Mouse (Mus musculus): ENCODE results near the gene Otulin.

Gene Otulin

DNA sequence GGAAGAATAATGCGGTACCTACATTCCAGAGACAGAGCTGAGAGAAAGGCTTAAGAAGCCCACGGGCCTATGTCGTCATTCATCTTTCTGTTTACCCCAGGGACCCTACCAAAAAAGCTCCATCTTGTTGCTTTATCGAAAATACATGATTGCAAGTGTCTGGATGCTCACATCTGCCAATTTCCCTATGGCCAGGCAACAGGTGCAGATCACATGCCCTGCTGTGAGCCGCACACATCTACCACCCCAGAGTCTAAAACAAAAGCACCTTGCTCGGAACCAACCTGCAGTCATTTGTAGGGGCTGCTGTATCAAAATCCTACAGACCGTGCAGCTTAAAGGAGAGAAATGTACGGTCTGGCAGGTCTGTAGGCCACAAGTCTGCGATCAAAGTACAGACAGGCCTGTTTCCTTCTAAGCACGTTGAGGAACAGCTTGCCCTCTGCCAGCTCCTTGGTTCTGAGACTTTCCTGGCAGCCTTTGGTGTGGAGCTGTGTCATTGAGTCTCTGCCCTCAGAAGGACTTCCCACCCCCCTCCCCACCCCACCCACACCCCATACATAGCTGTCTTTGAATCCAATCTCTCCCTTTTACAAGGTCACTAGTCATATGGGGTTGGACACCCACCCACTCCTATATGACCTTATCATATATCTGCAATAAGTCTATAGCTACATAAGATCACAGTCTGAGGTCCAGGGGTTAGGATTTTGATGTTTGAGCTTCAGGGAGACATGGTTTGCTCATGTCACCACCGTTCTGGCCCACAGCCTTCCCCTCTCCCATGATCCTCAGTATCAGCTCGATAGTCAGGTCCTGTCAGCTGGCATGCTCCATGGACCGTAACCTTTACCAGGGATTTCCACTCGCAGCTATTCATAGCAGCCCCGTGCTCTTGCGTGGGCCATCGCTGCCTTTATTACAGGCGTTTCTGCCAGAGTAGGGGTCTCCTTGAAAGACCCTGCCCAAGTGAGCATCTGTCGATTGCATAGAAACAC is 79.1 kb downstream of the Otulin start:
- no peak for DNase-seq (ENCODE audit: extremely low spot score, low spot score)

DNA sequence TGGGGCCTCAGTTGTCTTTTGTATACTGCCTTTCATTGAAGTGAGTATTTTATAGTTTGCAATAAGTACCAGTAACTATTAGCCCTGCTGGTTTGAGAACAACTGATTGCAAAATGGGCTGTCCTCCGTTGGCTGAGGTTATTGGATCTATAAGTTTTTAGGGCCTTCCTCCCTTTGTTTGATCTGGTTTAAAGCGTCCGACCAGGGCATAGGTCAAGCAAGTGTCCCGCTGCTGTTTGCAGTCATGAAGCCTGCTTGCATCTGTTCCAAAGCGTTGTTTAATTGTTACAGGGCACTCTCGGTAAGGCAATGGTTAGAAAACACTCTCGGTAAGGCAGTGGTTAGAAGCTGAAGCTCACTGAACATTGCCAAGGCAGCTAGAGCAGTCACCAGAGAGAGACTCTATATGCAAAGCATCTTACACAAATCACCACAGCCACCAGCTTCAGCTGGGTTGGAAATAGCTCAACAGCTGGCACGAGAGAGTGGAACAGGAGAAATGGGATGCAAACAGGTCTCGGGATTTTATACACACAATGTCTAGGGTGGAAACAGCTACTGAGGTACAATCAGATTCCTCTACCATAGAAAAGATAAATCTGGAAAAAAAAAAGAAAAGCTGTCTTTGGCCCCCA is 80.0 kb downstream of the Otulin start:
- DNase-seq (ENCODE audit: extremely low spot score, low spot score) = no peak

DNA sequence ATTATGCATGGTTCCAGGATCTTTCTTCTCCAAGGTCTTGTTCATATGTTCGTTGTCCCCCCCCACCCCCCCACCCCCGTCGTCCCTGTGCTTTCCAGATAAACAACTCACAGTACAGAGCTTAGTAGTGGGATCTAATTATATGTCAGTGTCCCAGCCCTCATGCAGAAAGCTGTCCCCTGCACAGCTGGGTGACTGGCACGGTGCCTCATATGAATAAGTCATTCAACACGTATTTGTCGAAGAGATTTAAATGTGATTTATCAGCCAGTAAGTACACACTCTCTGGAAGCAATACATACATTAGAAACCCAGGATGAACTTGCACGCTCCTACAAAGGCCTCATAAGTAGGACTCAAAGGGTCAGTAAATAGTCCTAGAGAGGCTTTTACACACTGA is 80.6 kb downstream of the Otulin start:
- DNase-seq (ENCODE audit: extremely low spot score, low spot score) = no peak

DNA sequence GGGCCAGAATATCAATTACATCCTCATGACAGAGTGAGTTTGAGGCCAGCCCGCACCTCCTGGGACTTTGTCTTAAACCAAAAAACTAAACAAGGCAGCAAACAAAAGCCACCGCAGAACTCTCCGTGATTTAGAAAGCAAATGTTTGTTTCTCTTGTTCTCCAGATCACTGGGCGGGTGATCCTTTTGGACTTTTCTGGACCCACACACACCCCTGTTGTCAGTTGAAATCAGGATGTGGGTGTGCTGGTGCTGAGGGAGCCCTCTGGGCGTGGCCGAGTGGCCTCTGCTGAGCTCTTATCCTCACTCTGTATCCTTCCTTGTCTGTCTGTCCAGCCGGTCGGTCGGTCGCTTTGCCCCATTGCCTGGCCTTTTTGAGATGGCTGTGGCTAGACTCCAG is 81.4 kb downstream of the Otulin start:
- DNase-seq (ENCODE audit: extremely low spot score, low spot score) = no peak

DNA sequence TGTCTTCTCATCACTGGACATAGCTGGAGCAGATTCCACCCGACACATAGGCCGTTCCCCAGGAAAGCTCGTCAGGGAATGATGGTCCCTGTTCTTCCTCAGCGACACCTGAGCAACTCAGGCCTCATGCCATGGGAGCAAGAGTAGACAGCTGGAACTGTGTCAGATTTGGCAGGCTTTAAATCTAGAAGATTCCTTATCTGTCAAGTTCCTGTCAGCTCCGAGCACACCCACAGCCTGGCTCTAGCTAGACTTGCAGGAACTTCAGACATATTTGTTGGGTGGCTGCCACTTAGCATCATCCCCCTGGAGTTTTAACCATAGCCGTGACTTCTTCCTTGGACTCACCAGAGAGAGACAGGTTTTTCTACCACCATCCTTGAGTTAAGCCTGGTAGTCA is 82.4 kb downstream of the Otulin start:
- DNase-seq (ENCODE audit: extremely low spot score, low spot score) = no peak

DNA sequence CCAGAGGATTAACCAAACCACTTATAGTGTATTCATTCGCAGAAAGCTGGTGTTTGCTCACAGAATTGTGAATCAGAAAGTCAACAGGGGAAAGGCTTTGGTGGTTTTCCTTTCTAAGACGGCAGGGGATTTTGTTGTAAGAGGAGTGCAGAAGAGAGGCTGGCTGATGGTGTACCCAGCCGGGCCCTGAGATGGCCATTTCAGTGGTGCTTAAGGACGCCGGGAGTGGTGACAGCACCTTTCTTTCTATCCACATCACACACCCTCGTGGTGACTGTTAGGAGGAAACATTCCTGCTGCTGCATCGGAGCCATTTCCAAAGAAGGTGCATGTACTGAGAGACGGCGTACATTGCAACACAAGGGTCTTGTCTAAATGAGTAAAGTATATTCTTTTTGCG is 85.3 kb downstream of the Otulin start:
- DNase-seq (ENCODE audit: extremely low spot score, low spot score) = no peak

DNA sequence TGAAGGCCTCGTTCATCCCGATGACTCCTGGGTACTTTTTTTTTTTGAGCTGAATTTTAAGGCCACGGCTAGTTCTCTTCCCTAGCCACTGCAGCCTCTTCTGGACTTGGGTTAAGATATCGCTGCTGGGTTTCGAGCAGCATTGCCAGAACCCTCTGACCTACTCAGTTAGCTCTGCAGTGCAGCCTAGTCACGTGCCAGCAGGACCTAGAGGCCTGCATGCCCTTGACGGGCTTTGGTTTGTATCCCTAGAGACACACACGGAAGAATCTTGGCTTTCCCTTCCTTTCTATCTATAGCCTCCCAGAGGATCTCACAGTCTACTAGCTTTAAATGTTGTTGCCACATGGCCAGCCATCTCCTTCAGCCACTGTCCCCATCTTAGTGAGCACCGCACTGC is 90.7 kb downstream of the Otulin start:
- no peak for DNase-seq (ENCODE audit: extremely low spot score, low spot score)

DNA sequence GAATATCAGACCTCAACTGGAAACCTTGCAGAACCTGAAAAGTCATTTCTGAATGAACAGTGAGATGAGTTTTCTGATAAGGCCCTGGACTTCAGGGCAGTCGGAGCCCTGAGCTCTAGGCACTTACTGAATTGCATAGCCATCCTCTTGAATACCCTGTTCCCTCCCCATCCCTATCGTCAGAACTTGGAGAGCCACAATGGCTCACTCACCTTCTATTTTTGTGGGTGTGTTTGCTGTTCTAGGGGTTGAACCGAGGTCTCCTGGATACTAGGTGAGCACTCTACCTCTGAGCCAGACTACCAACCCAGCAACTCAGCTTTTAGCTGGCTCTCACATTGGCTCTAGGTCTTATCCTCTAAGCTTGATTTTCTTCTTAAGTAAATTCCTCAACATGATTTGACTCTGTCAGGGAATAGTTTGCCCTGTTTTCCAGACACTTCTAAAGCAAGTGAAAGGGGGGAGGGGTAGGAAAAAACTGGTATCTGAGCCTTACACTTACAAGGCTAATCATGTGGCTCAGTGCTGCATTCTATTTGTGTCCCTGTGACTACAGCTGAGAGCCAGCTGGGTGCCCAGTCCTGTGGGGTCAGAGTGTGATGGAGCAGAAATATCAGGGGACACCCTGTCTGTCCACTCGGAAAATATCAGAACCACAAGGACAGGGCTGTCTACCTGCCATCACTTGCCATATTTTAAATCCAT is 92.8 kb downstream of the Otulin start:
- DNase-seq (ENCODE audit: extremely low spot score, low spot score) = no peak

DNA sequence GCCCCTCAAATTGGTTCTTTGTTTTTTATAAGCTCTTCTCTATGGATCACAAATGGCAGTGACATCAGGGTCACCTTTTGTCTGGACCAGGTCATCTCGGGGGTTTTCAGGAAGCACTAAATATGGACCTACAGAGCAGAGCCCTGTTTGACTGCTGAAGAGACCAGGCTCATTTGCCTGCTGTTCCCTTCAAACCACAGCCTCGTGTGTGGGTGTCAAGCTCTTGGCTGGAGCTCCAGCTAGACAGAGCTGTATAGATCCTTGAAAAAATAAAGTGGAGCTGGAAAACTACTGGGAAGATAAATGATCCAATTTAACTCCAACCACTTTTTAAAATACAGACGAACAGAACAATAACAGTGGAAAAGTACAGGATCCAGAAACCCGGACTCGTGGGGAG is 93.7 kb downstream of the Otulin start:
- no peak for DNase-seq (ENCODE audit: extremely low spot score, low spot score)

DNA sequence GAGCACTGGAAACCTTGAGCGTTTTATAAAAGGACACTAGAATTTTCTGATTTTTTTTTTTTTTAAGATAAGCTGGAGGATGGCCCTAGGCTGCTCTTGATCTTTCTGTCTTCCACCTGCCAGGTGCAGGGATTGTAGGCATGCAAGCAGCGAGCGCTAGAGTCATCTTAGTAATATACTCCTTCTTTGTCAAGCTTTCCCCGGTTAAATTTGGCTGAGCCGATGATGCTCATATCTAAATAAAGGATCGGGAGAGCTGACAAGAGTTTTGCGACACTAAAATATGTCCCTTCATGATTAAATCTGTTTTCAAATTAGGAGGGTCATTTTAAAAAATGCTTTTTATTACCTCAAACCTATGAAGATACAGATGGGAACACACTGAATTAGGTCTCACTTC is 94.3 kb downstream of the Otulin start:
- DNase-seq (ENCODE audit: extremely low spot score, low spot score) = no peak

DNA sequence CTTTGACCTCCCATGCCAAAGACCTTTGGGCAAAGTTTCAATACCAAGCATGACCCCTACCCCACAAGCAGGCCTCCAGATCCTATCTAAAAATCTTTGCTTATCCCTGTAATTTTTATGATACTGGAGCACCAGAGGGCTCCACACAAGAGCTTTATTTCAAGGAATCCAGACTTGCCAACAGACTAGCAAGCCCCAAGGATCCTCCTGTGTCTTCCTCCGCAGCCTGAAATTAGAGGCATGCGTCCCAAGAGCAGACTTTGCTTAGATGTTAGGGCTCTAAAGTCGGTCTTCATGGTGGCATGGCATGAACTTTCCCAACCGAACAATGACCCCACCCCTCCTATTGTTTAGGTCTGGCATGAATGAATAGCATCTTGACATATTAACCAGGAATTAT is 94.8 kb downstream of the Otulin start:
- DNase-seq (ENCODE audit: extremely low spot score, low spot score) = no peak

DNA sequence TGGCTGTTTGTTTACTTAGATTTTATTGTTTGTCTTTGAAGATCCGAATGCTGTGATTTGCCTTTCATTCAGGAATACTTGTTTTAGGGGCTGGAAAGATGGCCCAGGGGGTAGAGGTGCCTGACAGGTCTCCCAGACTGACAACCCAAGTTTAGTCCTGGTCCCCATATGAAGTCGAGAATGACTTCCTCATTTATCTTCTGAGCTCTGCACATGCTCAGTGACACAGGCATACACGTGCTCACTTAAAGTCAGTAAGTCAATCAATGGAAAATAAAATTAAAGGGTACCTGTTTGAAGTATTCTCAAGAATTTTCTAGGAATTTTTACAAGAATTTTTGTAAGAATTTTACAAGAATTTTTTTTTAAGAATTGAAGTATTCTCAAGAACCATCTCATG is 97.5 kb downstream of the Otulin start:
- no peak for DNase-seq (ENCODE audit: extremely low spot score, low spot score)

DNA sequence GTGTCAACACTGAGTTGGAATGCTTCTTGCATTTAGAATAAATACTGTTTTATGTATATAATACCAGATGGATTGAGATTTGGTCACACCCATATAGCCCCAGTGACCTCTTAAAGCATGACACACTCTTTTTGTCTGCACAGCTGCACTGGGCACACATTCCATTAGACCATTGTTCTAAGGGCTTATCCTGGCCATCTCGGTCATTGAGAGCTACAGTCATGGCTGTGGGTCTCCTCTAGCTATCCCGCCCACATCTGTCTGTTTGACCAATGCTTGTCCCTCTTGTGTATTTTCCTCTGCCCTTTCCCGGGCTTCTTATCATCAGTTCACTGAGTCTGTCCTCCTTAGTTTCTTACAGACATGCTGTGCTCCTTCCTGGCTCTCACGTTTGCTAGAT is 100.5 kb downstream of the Otulin start:
- DNase-seq (ENCODE audit: extremely low spot score, low spot score) = no peak

DNA sequence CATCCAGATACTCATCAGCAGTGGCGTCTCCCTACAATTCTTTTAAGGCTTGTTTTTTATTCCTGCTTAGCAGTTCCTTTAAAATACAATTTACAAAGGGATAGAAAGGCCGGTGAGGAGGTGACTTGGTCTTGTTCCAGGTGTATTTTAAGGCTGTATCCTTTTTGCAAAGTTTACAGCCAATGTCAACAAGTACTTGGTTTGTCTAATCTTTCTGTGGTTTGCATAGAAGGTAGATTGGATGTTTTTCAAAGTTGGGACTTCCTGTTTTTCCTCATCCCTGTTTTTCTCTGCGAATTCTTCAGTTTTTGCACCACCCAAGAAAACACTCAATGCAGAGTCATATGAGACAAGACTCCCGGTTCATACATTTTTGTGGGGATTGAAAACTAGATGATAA is 101.6 kb downstream of the Otulin start:
- DNase-seq (ENCODE audit: extremely low spot score, low spot score) = no peak

DNA sequence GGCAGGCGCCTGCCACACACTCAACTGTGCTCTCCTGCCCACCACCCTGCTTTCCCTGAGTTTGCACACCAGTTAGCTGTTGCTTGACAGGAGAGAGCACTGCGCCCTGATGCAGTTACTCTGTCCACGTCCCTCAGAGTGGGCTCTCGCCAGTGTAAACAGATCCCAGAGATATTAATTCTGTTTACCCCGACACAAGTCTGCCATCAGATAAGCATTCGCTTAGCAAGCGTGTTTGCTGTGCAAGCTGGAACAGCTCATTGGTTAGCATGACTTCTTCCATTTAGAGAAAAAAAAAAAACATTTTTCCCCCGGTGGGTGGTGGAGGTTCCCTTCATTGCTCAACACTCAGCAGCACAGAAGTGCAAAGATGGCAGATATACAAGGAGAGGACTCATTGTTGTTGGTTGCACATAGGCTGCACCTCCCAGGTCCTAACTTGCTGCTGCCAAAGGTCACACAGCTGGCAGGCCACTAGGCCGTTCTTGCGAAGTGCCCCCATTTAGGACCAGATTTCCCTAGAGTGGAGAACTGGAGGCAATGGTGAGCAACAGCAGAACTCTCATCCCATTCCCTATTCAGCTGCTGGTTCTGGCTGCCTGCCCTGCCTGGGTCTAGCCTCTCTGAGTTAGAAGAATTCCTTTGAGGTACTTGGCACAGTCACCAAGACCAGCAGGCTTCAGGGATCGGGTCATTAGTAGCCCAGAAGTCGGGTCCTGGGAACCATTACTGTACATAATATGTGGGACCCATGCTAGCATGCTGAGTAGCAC is 105.1 kb downstream of the Otulin start:
- DNase-seq (ENCODE audit: extremely low spot score, low spot score) = no peak

DNA sequence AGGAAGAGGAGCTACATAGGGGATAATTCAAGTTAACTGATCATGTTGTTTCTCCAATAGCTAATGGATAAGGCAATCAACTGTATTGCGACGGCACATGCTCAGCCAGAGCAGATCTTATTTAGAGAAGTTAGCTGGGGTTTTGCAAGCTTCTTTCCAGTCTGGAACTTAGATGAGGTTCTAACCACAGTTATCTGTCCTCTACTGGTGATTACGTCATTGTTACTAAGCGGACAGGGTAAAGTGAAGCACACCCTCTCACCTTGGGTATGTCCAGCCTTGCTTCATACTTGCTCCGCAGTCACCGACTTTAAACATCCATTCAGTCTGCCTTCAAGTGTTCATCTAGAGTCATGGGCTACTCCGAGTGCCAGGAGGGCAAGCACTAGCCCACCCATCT is 110.6 kb downstream of the Otulin start:
- no peak for DNase-seq (ENCODE audit: extremely low spot score, low spot score)

DNA sequence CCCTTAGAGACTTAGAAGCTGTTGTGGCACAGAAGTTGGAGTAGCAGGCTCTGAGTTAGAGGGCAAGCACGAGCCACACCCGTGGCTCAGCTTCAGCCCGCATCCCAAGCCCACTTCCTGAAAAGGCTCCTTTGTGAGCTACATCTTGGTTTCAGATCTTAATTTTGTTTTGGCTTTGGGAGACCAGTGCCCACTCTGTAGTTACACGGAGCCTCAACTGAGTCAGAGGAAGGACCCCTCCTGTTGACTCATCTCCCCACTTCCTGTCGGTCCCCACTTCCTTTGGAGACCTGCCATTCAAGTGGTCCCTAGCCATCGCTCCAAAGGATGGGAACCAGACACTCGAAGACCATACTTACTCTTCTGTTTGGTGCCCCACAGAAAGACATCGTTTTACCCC is 112.5 kb downstream of the Otulin start:
- DNase-seq (ENCODE audit: extremely low spot score, low spot score) = no peak

DNA sequence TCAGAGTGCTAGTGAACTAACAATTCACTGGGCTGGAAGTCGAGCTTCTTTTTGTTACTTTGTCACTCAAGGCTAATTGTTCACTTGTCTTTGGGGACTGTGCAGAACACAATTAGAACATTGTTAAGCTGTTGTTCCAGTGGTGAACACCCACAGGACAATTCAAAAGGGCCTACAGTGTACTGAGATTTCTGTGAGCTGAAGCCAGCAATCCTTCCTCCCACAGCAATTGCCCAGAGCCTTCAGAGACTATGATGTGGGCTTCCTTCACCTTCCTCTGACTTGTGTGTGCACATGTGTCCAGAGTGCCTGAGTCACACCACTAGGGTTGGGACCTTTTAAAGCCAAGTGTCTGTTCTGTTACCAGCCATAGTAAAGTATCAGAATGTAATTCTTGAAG is 113.6 kb downstream of the Otulin start:
- no peak for DNase-seq (ENCODE audit: extremely low spot score, low spot score)

DNA sequence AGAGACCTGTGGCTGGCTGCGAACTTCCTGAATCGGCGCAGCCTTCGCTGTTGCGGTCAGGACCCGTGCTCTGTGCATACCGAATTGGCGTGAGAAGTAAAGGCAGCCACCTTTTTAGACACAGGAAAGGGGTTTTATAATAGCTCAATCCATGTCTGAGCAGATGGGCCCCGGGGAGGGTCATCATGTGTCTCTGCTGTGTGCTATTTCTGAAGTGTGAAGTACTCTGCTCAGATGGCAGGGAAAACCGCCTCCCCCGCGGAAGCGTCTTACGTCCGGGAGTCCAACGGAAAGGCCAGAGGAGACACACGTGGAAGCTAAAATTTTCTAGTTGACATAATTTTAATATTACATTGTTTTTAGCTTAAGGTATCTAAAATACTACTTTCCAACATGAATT is 121.5 kb downstream of the Otulin start:
- no peak for DNase-seq (ENCODE audit: extremely low spot score, low spot score)

DNA sequence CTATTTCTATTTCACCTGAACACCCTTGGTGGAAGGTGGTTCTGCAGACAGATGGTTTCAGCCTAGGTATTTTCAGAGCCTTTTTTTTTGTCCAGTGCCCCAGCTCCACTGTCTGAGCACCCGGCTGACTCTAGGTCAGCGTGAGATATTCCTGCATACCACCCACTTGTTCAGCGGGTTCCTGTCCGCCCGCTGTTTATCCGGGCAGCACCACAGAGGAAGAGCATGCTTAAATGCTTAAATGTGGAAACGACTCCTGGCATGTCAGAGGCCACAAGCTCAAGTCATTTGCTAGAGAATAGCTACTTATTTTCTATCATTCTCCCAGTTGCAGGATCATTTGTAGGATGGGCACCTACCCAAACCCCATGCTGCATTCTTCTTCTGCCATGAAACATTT is 122.3 kb downstream of the Otulin start:
- no peak for DNase-seq (ENCODE audit: extremely low spot score, low spot score)

DNA sequence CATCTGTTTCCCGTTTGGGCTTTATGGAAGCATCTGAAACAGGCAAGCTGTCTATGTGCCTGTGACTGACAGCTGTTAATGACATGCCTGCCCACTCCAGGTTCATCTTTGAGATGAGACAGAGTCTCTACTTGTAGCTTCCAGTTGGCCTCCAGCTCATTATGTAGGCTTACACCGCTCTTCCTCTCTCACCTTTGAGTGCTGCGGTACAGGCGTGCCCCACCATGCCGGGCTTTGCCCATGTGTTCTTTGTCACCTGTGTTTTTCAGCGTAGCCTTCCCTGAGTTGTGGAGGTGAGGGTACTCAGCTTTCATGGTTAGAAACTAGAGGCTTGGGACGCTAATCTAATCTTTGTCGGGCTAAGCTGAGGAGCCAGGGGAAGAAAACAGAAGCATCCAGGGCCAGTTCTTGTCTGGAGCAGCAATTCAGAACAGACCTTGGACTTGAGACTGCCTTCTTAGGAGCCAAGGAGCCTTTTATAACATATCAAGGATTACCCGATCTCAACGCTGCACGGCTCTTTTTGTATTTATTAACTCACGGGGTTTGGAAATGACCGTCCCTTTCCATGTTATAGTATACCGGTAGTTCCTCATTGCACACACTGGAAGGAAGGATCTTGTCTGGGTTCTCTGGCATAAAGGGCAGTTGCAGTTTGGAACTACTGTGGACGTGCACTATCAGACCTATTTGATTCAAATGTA is 123.4 kb downstream of the Otulin start:
- DNase-seq (ENCODE audit: extremely low spot score, low spot score) = no peak

Measured in neural tube, embryonic 10.5 days (tissue).